Mouse (Mus musculus) left cerebral cortex, adult 6 months (tissue): ENCODE results near the gene Ubap2l. TPM values are rescaled to one million over a fixed set of nuclear protein-coding genes. Genes with fewer than 3 reads are reported as not detected.

Source experiments
- long read RNA-seq, 2 experiments: library from polyadenylated mRNA; unstranded; transcript quantifications; one replicate each; pipeline ENCODE4 v2.0.0; 2019 to 2020
- polyA plus RNA-seq: library from polyadenylated mRNA; unstranded; fragments of <200 nt; fragmentation: Nextera tagmentation; gene quantifications from 2 replicates; pipeline ENCODE4 v1.2.3, GENCODE M21; 2021

The Ubap2l gene
- 76.5 and 86.2 TPM in 2 replicates for polyA plus RNA-seq
- long read RNA-seq, experiment 1, partial matches to known transcripts = 23 of 78 reads
- long read RNA-seq, experiment 1, other reads (novel, unspliced or antisense) = 50 of 78 reads
- long read RNA-seq, experiment 2, partial matches to known transcripts = 25 of 37 reads
- long read RNA-seq, experiment 2, other reads (novel, unspliced or antisense) = 10 of 37 reads

DNA sequence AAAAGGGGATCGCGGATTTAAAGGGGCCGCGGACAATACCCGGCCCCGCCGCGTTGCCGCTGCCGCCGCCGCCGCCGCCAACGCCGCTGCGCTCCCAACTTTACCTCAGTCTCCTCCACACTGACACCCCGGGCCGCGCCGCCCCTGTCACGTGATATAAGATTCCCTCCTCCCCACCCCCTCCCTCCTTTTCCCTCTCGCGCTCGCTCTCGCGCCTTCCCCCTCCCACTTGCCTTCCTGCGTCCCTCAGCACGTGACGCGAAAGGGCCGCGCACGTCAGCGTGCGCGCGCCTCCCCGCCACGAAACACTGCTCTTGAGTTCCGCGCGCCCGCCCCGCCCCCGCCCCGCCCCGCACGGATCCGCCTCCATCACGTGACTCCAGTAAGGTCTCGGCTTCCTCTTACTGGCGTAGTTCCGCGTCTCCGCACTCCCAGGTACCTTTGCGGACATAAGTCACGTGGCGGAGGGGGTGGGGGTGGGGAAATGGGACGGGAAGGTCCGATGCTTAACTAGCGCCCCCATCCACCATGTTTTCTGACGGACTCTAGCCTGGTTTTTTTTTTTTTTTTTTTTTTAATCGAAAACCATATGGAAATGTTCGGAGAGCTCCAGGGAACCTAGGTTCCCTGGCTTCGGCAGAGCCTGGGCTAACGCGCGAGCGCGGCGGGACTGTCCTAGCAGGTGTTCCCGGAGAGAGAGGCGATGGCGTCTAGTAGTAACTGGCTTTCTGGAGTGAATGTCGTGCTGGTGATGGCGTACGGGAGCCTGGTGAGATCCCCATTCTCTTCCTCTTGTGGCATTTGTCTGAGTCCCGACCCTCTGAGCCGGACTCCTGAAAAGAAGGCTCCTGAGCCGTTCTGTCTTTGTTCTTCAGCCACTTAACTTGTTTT lies at the start of gene Ubap2l:
Gene Ubap2l (minus strand): TSS at position 278 of the 891 bp plus-strand sequence.

GRCm38 (mm10) chr3:90072294-90072693 lies 19.9 kb upstream of the Ubap2l start, which contains the start of gene Tpm3:
TSS of gene Tpm3 (plus strand) at chr3:90072649.

GRCm38 (mm10) chr3:90051441-90052350 lies 732 bp downstream of the Ubap2l start, which contains the start of gene 4933434E20Rik:
TSS of gene 4933434E20Rik (plus strand) at chr3:90051636.

GRCm38 (mm10) chr3:89998612-89999054 lies 53.8 kb downstream of the Ubap2l start, which contains the start of gene Hax1:
TSS of gene Hax1 (minus strand) at chr3:89998780.

DNA sequence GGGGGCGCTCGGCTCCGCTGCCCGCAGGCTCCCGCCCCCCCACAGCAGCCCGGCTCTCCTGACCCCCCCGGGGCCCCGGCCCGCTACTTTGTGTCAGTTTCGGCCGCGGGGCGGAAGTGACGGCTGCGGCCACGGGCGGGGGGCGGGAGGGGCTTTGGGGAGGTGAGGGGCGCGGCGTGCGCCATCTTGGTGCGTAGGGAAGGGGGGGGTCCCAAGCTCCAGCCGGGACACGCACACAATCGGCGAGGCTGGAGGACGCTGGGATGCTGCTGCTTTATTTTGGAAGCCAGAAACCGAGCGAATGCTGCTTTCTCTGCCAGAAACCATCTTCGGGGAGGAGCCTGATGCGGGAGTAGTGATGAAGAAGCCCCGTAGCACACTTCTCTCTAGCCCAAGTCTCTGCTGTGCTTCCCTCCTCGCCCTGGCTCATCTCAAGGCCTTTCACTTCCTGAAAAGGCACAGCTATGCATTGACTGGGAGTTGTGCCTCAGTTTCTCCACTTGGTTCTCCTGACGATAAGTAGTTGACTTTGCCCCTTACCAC lies 89.1 kb downstream of the Ubap2l start, which contains the start of gene Atp8b2:
Gene Atp8b2 (minus strand): TSS at position 288 of the 543 bp plus-strand sequence.

Other genes with a start within 250 kb of the Ubap2l start
- 0.27 and 0.67 TPM in 2 replicates for gene She, start 221.3 kb downstream of the Ubap2l start, polyA plus RNA-seq
- gene Il6ra, start 139.4 kb downstream of the Ubap2l start, polyA plus RNA-seq = 1.7 and 2.9 TPM in 2 replicates
- gene Atp8b2, start 89.1 kb downstream of the Ubap2l start, polyA plus RNA-seq = 5.0 and 7.0 TPM in 2 replicates
- gene Hax1, start 53.8 kb downstream of the Ubap2l start, polyA plus RNA-seq = 105 and 114 TPM in 2 replicates
- 379 and 544 TPM in 2 replicates for gene 4933434E20Rik, start 992 bp downstream of the Ubap2l start, polyA plus RNA-seq
- 166 and 186 TPM in 2 replicates for gene Tpm3, start 20.0 kb upstream of the Ubap2l start, polyA plus RNA-seq
- 0.04 TPM in 1 of 2 replicates, not detected in the other for gene Nup210l, start 51.5 kb upstream of the Ubap2l start, polyA plus RNA-seq
- gene Rps27, start 161.0 kb upstream of the Ubap2l start, polyA plus RNA-seq = 2,956 and 3,020 TPM in 2 replicates
- gene Rab13, start 161.1 kb upstream of the Ubap2l start, polyA plus RNA-seq = 7.3 and 9.6 TPM in 2 replicates
- gene Jtb, start 179.0 kb upstream of the Ubap2l start, polyA plus RNA-seq = 86.5 and 88.1 TPM in 2 replicates
- 0.34 and 0.60 TPM in 2 replicates for gene Creb3l4, start 190.9 kb upstream of the Ubap2l start, polyA plus RNA-seq
- gene Slc39a1, start 195.5 kb upstream of the Ubap2l start, polyA plus RNA-seq = 91.9 and 104 TPM in 2 replicates
- gene Crtc2, start 201.5 kb upstream of the Ubap2l start, polyA plus RNA-seq = 9.5 and 15.9 TPM in 2 replicates
- 6.2 and 6.9 TPM in 2 replicates for gene Dennd4b, start 212.6 kb upstream of the Ubap2l start, polyA plus RNA-seq
- 9.9 and 10.3 TPM in 2 replicates for gene Gatad2b, start 240.6 kb upstream of the Ubap2l start, polyA plus RNA-seq